Mouse (Mus musculus) hindbrain, embryonic 13.5 days (tissue): ENCODE data around the gene Gba2. TPM values are rescaled to one million over a fixed set of nuclear protein-coding genes. Genes with fewer than 3 reads are reported as not detected.
"Not testable (repeated sequence)": the region's sequence is repeated elsewhere in the genome, so short reads cannot be mapped to it uniquely, and the experiment has no call there.

Experiments
- ATAC-seq: fragments of 200-750 bp; cut with Nextera tagmentation; 2 replicates; pipeline ENCODE4 v1.8.0; 2017; ENCODE audit warnings: moderate TSS enrichment; ENCODE audit not compliant: low FRiP score
- H3K27ac ChIP-seq: fragments of 300-500 bp; sonication (generic); 2 replicates; pipeline ENCODE4 v1.5.1; 2015; ENCODE audit warnings: inconsistent platforms, mild to moderate bottlenecking, moderate library complexity
- H3K27me3 ChIP-seq: fragments of 300-500 bp; sonication (generic); 2 replicates; pipeline ENCODE4 v1.6.1; 2015; ENCODE audit warnings: mild to moderate bottlenecking, inconsistent platforms
- H3K36me3 ChIP-seq: fragments of 300-500 bp; sonication (generic); 2 replicates; pipeline ENCODE4 v1.6.1; 2015; ENCODE audit warnings: mild to moderate bottlenecking, inconsistent platforms
- H3K4me1 ChIP-seq: fragments of 300-500 bp; sonication (generic); replicated peaks from 2 replicates; pipeline ENCODE4 v1.6.1; 2015; ENCODE audit warnings: inconsistent platforms
- H3K4me2 ChIP-seq: fragments of 300-500 bp; sonication (generic); 2 replicates; pipeline ENCODE4 v1.6.1; 2015; ENCODE audit warnings: inconsistent platforms, mild to moderate bottlenecking, moderate library complexity
- H3K4me3 ChIP-seq: fragments of 300-500 bp; sonication (generic); 2 replicates; pipeline ENCODE4 v1.5.1; 2015; ENCODE audit warnings: mild to moderate bottlenecking, inconsistent platforms
- H3K9ac ChIP-seq: fragments of 300-500 bp; sonication (generic); 2 replicates; pipeline ENCODE4 v1.6.1; 2015; ENCODE audit warnings: mild to moderate bottlenecking, inconsistent platforms
- H3K9me3 ChIP-seq: fragments of 300-500 bp; sonication (generic); 2 replicates; pipeline ENCODE4 v1.6.1; 2016; ENCODE audit warnings: inconsistent platforms
- WGBS: fragments of 180-500 bp; shearing (Covaris S2); methylation state at CpG from one replicate; pipeline ENCODE4 v1.1.7; 2015; 5-methylcytosine and 5-hydroxymethylcytosine counted together
- polyA plus RNA-seq: library from polyadenylated mRNA; unstranded; fragments of >200 nt; fragmentation: Nextera tagmentation; extraction: Ambion mirVana; gene quantifications from 2 replicates; pipeline ENCODE4 v1.2.1, GENCODE M21; 2015

Gba2 gene
- 53.6 and 53.8 TPM in 2 replicates for polyA plus RNA-seq

GRCm38 (mm10) chr4:43578376-43579204 is at the start of gene Gba2, which contains the start of gene Rgp1:
Gba2 (minus strand) TSS chr4:43578873.
Rgp1 (plus strand) TSS chr4:43578715.
- WGBS: under 1% methylated on average over 76 of the region's 76 CpGs
- Histone ChIP-seq H3K4me3 (peak within 1 kb of the TSS; percentile 89), H3K27me3 (no peaks in the 10 kb centered on the region), H3K4me2 (peak within 1 kb of the TSS; percentile 99), H3K36me3 (peaks cover 43% of the 10 kb centered on the region), H3K9me3 (no peaks in the 10 kb centered on the region), H3K27ac (peak within 1 kb of the TSS; percentile 90), H3K4me1 (peaks cover 49% of the 10 kb centered on the region), H3K9ac (peak within 1 kb of the TSS; percentile 92)
- peak; percentile 88 for ATAC-seq

GRCm38 (mm10) chr4:43620146-43620778 is 41.6 kb upstream of the Gba2 start:
- Histone ChIP-seq H3K4me1 (no peaks in the 10 kb centered on the region), H3K9ac (no peak overlapping the region), H3K9me3 (peaks cover 11% of the 10 kb centered on the region), H3K4me3 (no peak overlapping the region), H3K27ac (no peak overlapping the region), H3K27me3 (no peaks in the 10 kb centered on the region), H3K36me3 (no peaks in the 10 kb centered on the region), H3K4me2 (no peak overlapping the region)
- 86% methylated on average over 4 of the region's 4 CpGs for WGBS
- ATAC-seq: no peak

- no peaks in the 10 kb centered on the region for H3K4me1 ChIP-seq
- H3K9ac ChIP-seq: no peak overlapping the region
- no peak overlapping the region for H3K4me2 ChIP-seq
- ATAC-seq: no peak
- WGBS: 64% methylated on average over 3 of the region's 3 CpGs
- H3K9me3 ChIP-seq: no peaks in the 10 kb centered on the region
- H3K27ac ChIP-seq: no peak overlapping the region
- H3K4me3 ChIP-seq: no peak overlapping the region
- H3K27me3 ChIP-seq: no peaks in the 10 kb centered on the region
- no peaks in the 10 kb centered on the region for H3K36me3 ChIP-seq
These were observed 34.5 kb upstream of the Gba2 start for GRCm38 (mm10) chr4:43613060-43613730.

- Histone ChIP-seq H3K36me3 (no peaks in the 10 kb centered on the region), H3K4me1 (no peaks in the 10 kb centered on the region), H3K27me3 (no peaks in the 10 kb centered on the region), H3K4me2 (no peak overlapping the region), H3K27ac (no peak overlapping the region), H3K4me3 (no peak overlapping the region), H3K9me3 (no peaks in the 10 kb centered on the region), H3K9ac (no peak overlapping the region)
- WGBS: 81% methylated on average over 10 of the region's 10 CpGs
- no peak for ATAC-seq
These were observed 33.9 kb upstream of the Gba2 start for GRCm38 (mm10) chr4:43612534-43612933.

GRCm38 (mm10) chr4:43604751-43605685 is 26.3 kb upstream of the Gba2 start:
- Histone ChIP-seq H3K27ac (no peak overlapping the region), H3K9ac (no peak overlapping the region), H3K4me1 (no peaks in the 10 kb centered on the region), H3K4me3 (no peak overlapping the region), H3K36me3 (no peaks in the 10 kb centered on the region), H3K4me2 (no peak overlapping the region), H3K27me3 (no peaks in the 10 kb centered on the region), H3K9me3 (no peaks in the 10 kb centered on the region)
- ATAC-seq: no peak
- 83% methylated on average over 9 of the region's 9 CpGs for WGBS

- Histone ChIP-seq H3K27me3 (no peaks in the 10 kb centered on the region), H3K36me3 (no peaks in the 10 kb centered on the region), H3K27ac (no peak overlapping the region), H3K4me1 (no peaks in the 10 kb centered on the region), H3K9me3 (no peaks in the 10 kb centered on the region), H3K9ac (no peak overlapping the region), H3K4me3 (no peak overlapping the region), H3K4me2 (no peak overlapping the region)
- no peak for ATAC-seq
- WGBS: 75% methylated on average over 3 of the region's 3 CpGs
These were observed 25.4 kb upstream of the Gba2 start for GRCm38 (mm10) chr4:43604099-43604498.

GRCm38 (mm10) chr4:43600195-43600934 is 21.7 kb upstream of the Gba2 start:
- Histone ChIP-seq H3K4me2 (no peak overlapping the region), H3K27me3 (no peaks in the 10 kb centered on the region), H3K4me1 (no peaks in the 10 kb centered on the region), H3K36me3 (no peaks in the 10 kb centered on the region), H3K4me3 (no peak overlapping the region), H3K9ac (no peak overlapping the region), H3K9me3 (no peaks in the 10 kb centered on the region), H3K27ac (no peak overlapping the region)
- ATAC-seq: no peak
- 89% methylated on average over 9 of the region's 9 CpGs for WGBS

- no peak overlapping the region for H3K9ac ChIP-seq
- H3K27ac ChIP-seq: no peak overlapping the region
- no peaks in the 10 kb centered on the region for H3K27me3 ChIP-seq
- no peak overlapping the region for H3K4me2 ChIP-seq
- no peaks in the 10 kb centered on the region for H3K36me3 ChIP-seq
- no peaks in the 10 kb centered on the region for H3K4me1 ChIP-seq
- no peak overlapping the region for H3K4me3 ChIP-seq
- no peak for ATAC-seq
- H3K9me3 ChIP-seq: no peaks in the 10 kb centered on the region
- 90% methylated on average over 7 of the region's 7 CpGs for WGBS
These were observed 20.1 kb upstream of the Gba2 start for GRCm38 (mm10) chr4:43598650-43599380.

- Histone ChIP-seq H3K36me3 (no peaks in the 10 kb centered on the region), H3K4me1 (no peaks in the 10 kb centered on the region), H3K4me2 (no peak overlapping the region), H3K9ac (no peak overlapping the region), H3K9me3 (no peaks in the 10 kb centered on the region), H3K27me3 (no peaks in the 10 kb centered on the region), H3K27ac (no peak overlapping the region), H3K4me3 (no peak overlapping the region)
- no peak for ATAC-seq
- 87% methylated on average over 4 of the region's 4 CpGs for WGBS
These were observed 19.5 kb upstream of the Gba2 start for GRCm38 (mm10) chr4:43598200-43598599.

GRCm38 (mm10) chr4:43596597-43596996 is 17.9 kb upstream of the Gba2 start:
- not testable (repeated sequence) for H3K27me3 ChIP-seq, H3K27ac ChIP-seq, H3K4me2 ChIP-seq, H3K36me3 ChIP-seq, ATAC-seq, H3K4me1 ChIP-seq, H3K9me3 ChIP-seq, H3K9ac ChIP-seq, H3K4me3 ChIP-seq
- WGBS: 81% methylated on average over 2 of the region's 2 CpGs

- Histone ChIP-seq H3K4me3 (no peak overlapping the region), H3K4me2 (no peak overlapping the region), H3K9me3 (no peaks in the 10 kb centered on the region), H3K27ac (no peak overlapping the region), H3K9ac (no peak overlapping the region), H3K27me3 (no peaks in the 10 kb centered on the region), H3K4me1 (no peaks in the 10 kb centered on the region), H3K36me3 (no peaks in the 10 kb centered on the region)
- ATAC-seq: no peak
- 67% methylated on average over 3 of the region's 3 CpGs for WGBS
These were observed 14.8 kb upstream of the Gba2 start for GRCm38 (mm10) chr4:43593453-43593852.
